Comparison of ENCODE assay signal across 9 mouse cellular contexts in the genomic region with DNA sequence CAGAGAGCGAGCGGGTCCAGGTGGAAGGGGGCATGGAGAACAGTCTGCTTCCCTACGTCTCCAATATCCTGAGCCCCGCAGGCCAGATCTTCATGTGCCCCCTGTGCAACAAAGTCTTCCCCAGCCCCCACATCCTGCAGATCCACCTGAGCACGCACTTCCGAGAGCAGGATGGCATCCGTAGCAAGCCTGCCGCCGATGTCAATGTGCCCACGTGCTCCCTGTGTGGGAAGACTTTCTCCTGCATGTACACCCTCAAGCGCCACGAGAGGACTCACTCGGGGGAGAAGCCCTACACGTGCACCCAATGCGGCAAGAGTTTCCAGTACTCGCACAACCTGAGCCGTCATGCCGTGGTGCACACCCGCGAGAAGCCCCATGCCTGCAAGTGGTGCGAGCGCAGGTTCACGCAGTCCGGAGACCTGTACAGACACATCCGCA. TPM values are rescaled to one million over a fixed set of nuclear protein-coding genes. Genes with fewer than 3 reads are reported as not detected.
DNase-seq lines count a peak whose midpoint lies in the region; ATAC-seq lines count a peak whose summit lies in the region.
"Had no signal": no experiment of that assay in that cellular context is flagged by ENCODE, and none has a peak within 500 bp of the region (broad histone marks: within the 10 kb centered on the region; RNA-seq: fewer than 3 reads in every experiment).

No protein-coding gene starts in this region.

- WGBS in hindbrain, embryonic 13.5 days: 48% methylated on average over 25 of the region's 25 CpGs
- 67% methylated on average over 25 of the region's 25 CpGs for WGBS in neural tube, embryonic 11.5 days

- no peak for ATAC-seq in hindbrain, embryonic 13.5 days (ENCODE audit: low FRiP score)
- no peak for ATAC-seq in neural tube, embryonic 11.5 days (ENCODE audit: insufficient read depth, low FRiP score, low TSS enrichment)

- intact Hi-C loops in left cerebral cortex, postnatal 25 days (cut with DNase I): loop anchor here (10.0 kb wide), 1 partner anchor 563 kb away; no protein-coding TSS in a partner anchor
- intact Hi-C loops in heart, postnatal 10 days (cut with DNase I): loop anchor here (10.0 kb wide), 2 partner anchors 107 to 237 kb away; no protein-coding TSS in a partner anchor

- H3K27ac ChIP-seq in hindbrain, embryonic 13.5 days: peak overlapping the region; percentile 83
- peak overlapping the region; percentile 80 for H3K27ac ChIP-seq in neural tube, embryonic 11.5 days (ENCODE audit: low read depth, low read length)

- H3K4me3 ChIP-seq in hindbrain, embryonic 13.5 days: peak overlapping the region; percentile 76
- peak overlapping the region; percentile 96 for H3K4me3 ChIP-seq in neural tube, embryonic 11.5 days (ENCODE audit: low read depth, low read length)

- peaks cover 63% of the 10 kb centered on the region for H3K4me1 ChIP-seq in hindbrain, embryonic 13.5 days (replicated peaks)
- H3K4me1 ChIP-seq in neural tube, embryonic 11.5 days (ENCODE audit: control insufficient read depth, insufficient read depth, low read length): peaks cover 28% of the 10 kb centered on the region

- H3K9me3 ChIP-seq in hindbrain, embryonic 13.5 days: no peaks in the 10 kb centered on the region
- H3K9me3 ChIP-seq in neural tube, embryonic 11.5 days (ENCODE audit: control insufficient read depth, low read length): no peaks in the 10 kb centered on the region

- DNase-seq in left cerebral cortex, postnatal 25 days (ENCODE audit: low spot score in 2 of 2): peak; percentile 45 to 61
- DNase-seq in left cerebral cortex, adult 11 months (ENCODE audit: low spot score): no peak
- peak; percentile 70 to 80 for DNase-seq in cerebellum, postnatal 25 days
- no peak for DNase-seq in neural tube, embryonic 11.5 days (ENCODE audit: low spot score)
- DNase-seq in heart, postnatal 10 days: no peak
- no peak for DNase-seq in lung, postnatal 25 days (ENCODE audit: low spot score)
- DNase-seq in urinary bladder, postnatal 10 days (ENCODE audit: low spot score): no peak
- DNase-seq: adrenal gland, postnatal 14 days had no signal

- H3K27me3 ChIP-seq in hindbrain, embryonic 13.5 days: no peaks in the 10 kb centered on the region
- no peaks in the 10 kb centered on the region for H3K27me3 ChIP-seq in neural tube, embryonic 11.5 days (ENCODE audit: control insufficient read depth, insufficient read depth, low read length)

- H3K36me3 ChIP-seq in hindbrain, embryonic 13.5 days: peaks cover 11% of the 10 kb centered on the region
- H3K36me3 ChIP-seq in neural tube, embryonic 11.5 days (ENCODE audit: control insufficient read depth, insufficient read depth, low read length): peaks cover 6% of the 10 kb centered on the region

- peak overlapping the region; percentile 67 for H3K9ac ChIP-seq in hindbrain, embryonic 13.5 days
- peak overlapping the region; percentile 62 for H3K9ac ChIP-seq in neural tube, embryonic 11.5 days (ENCODE audit: low read length)

- peak overlapping the region; percentile 54 for H3K4me2 ChIP-seq in hindbrain, embryonic 13.5 days
- H3K4me2 ChIP-seq in neural tube, embryonic 11.5 days (ENCODE audit: low read depth): peak overlapping the region; percentile 61

RNA-seq across cellular contexts. Expression of gene Zbtb18, which starts 6.0 kb away (rescaled TPM):
- total RNA-seq in left cerebral cortex, postnatal 25 days (2021): 100 to 1,000 TPM; 359 to 413 TPM
- 11.5 and 14.2 TPM in 2 replicates for polyA plus RNA-seq in hindbrain, embryonic 13.5 days (2015; fragmentation: Nextera tagmentation; extraction: Ambion mirVana)
- polyA plus RNA-seq in neural tube, embryonic 11.5 days (2014; fragmentation: Nextera tagmentation; extraction: Ambion mirVana): 8.5 and 11.6 TPM in 2 replicates
- 10 to 100 TPM; 38.2 to 41.3 TPM for total RNA-seq in heart, postnatal 10 days (2021)

Comparison
In these comparisons a context has a peak if more than half of its experiments do, and no peak if none do; other contexts are left out.
1. DNase-seq: peak in left cerebral cortex, postnatal 25 days (2 of 2) and cerebellum, postnatal 25 days (2 of 2); none in left cerebral cortex, adult 11 months (single experiment), neural tube, embryonic 11.5 days (single experiment), heart, postnatal 10 days (0 of 2), lung, postnatal 25 days (single experiment) and urinary bladder, postnatal 10 days (single experiment).
2. RNA of gene Zbtb18, which starts 6.0 kb away (total RNA-seq): 359 to 413 TPM in left cerebral cortex, postnatal 25 days; 38.2 to 41.3 TPM in heart, postnatal 10 days; every median in the first group is over 4 times any median in the second.